Mouse (Mus musculus) myocyte (in vitro differentiated cells): ENCODE measurements around the gene Stn1. TPM values are rescaled to one million over a fixed set of nuclear protein-coding genes. Genes with fewer than 3 reads are reported as not detected.

ENCODE experiments used
- H3K27me3 ChIP-seq: one replicate; pipeline ENCODE4 v1.6.1; 2011; ENCODE audit not compliant: control insufficient read depth, insufficient read depth, insufficient read length
- H3K36me3 ChIP-seq: one replicate; pipeline ENCODE4 v1.6.1; 2011; ENCODE audit not compliant: control insufficient read depth, insufficient read depth
- H3K4me2 ChIP-seq: one replicate; pipeline ENCODE4 v1.6.1; 2011; ENCODE audit warnings: low read depth, control low read depth
- H3K4me3 ChIP-seq: one replicate; pipeline ENCODE4 v1.5.1; 2011; ENCODE audit warnings: mild to moderate bottlenecking, control low read depth, moderate library complexity
- H3K79me2 ChIP-seq: one replicate; pipeline ENCODE4 v1.6.1; 2011; ENCODE audit not compliant: control insufficient read depth, insufficient read depth
- H3ac ChIP-seq: one replicate; pipeline ENCODE4 v1.6.1; 2011; ENCODE audit not compliant: control insufficient read depth, insufficient read length
- CEBPB ChIP-seq: IDR thresholded peaks from 2 replicates; pipeline ENCODE4 v1.6.1; 2011; ENCODE audit warnings: mild to moderate bottlenecking, moderate library complexity; ENCODE audit not compliant: poor library complexity, insufficient read depth, severe bottlenecking
- E2F4 ChIP-seq: IDR thresholded peaks from one replicate; pipeline ENCODE4 v1.6.1; 2011; ENCODE audit warnings: mild to moderate bottlenecking, control low read depth, moderate library complexity; ENCODE audit not compliant: insufficient read depth
- MAX ChIP-seq: IDR thresholded peaks from one replicate; pipeline ENCODE4 v1.6.1; 2011; ENCODE audit warnings: low read depth, mild to moderate bottlenecking, control low read depth
- MYOD1 ChIP-seq, 3 experiments: IDR thresholded peaks; one replicate each; pipeline ENCODE4 v1.6.1; 2011; ENCODE audit warnings: control low read depth in 2 of 3, low read depth in 2 of 3, mild to moderate bottlenecking in 2 of 3, moderate library complexity in 1 of 3; ENCODE audit not compliant: insufficient read length in 2 of 3, control insufficient read depth in 1 of 3
- MYOG ChIP-seq, 3 experiments: IDR thresholded peaks; one replicate each; pipeline ENCODE4 v1.6.1; 2011; ENCODE audit warnings: control low read depth in 2 of 3, low read depth in 2 of 3, mild to moderate bottlenecking in 2 of 3; ENCODE audit not compliant: insufficient read length in 2 of 3, control insufficient read depth in 1 of 3, insufficient read depth in 1 of 3
- POLR2A ChIP-seq: IDR thresholded peaks from one replicate; pipeline ENCODE4 v1.6.1; 2011; ENCODE audit warnings: low read depth, mild to moderate bottlenecking, control low read depth, moderate library complexity; ENCODE audit not compliant: insufficient read length
- POLR2AphosphoS2 ChIP-seq: IDR thresholded peaks from one replicate; pipeline ENCODE4 v1.6.1; 2011; ENCODE audit warnings: low read depth, control low read depth; ENCODE audit not compliant: insufficient read length
- REST ChIP-seq: IDR thresholded peaks from one replicate; pipeline ENCODE4 v1.6.1; 2011; ENCODE audit warnings: mild to moderate bottlenecking, control low read depth, moderate library complexity; ENCODE audit not compliant: insufficient read depth, insufficient read length
- SRF ChIP-seq: IDR thresholded peaks from one replicate; pipeline ENCODE4 v1.6.1; 2011; ENCODE audit warnings: low read depth; ENCODE audit not compliant: control insufficient read depth, insufficient read length
- TCF12 ChIP-seq: IDR thresholded peaks from one replicate; pipeline ENCODE4 v1.6.1; 2011; ENCODE audit warnings: mild to moderate bottlenecking, control low read depth; ENCODE audit not compliant: poor library complexity, insufficient read depth, severe bottlenecking
- TCF3 ChIP-seq: IDR thresholded peaks from one replicate; pipeline ENCODE4 v1.6.1; 2011; ENCODE audit warnings: low read depth, control low read depth; ENCODE audit not compliant: insufficient read length
- USF1 ChIP-seq: IDR thresholded peaks from one replicate; pipeline ENCODE4 v1.6.1; 2011; ENCODE audit warnings: low read depth, mild to moderate bottlenecking, control low read depth, moderate library complexity
- polyA plus RNA-seq: library from polyadenylated mRNA; unstranded; fragments of >200 nt; fragmentation: generic; extraction: Trizol; gene quantifications from one replicate; pipeline ENCODE4 v1.2.1, GENCODE M21; 2012; ENCODE audit warnings: missing spikeins

The Stn1 gene
- polyA plus RNA-seq, 1 experiment = 43.9 TPM

GRCm38 (mm10) chr19:47536521-47537299, 597 bp downstream of the Stn1 start:
- Histone ChIP-seq H3K36me3 (no peaks in the 10 kb centered on the region), H3K4me2 (peak overlapping the region; percentile 99), H3ac (no peak overlapping the region), H3K4me3 (peak overlapping the region; percentile 58), H3K79me2 (no peaks in the 10 kb centered on the region), H3K27me3 (no peaks in the 10 kb centered on the region)
- TF ChIP-seq POLR2A (peak; percentile 87), E2F4 (peak; percentile 59), POLR2AphosphoS2 (peak; percentile 89), TCF3 (no peak), MYOG (IDR thresholded peaks at IDR 0.05; ENCODE audit: control insufficient read depth in 1 of 3, insufficient read depth in 1 of 3, insufficient read length in 2 of 3, low read depth in 2 of 3) (peak in 1 of 3 experiments; percentile 15), REST (no peak), USF1 (no peak)

GRCm38 (mm10) chr19:47534131-47534530, 3.2 kb downstream of the Stn1 start:
- Histone ChIP-seq H3K79me2 (no peaks in the 10 kb centered on the region), H3K36me3 (no peaks in the 10 kb centered on the region), H3K4me3 (no peak overlapping the region), H3ac (no peak overlapping the region), H3K4me2 (no peak overlapping the region), H3K27me3 (no peaks in the 10 kb centered on the region)
- TF ChIP-seq MYOG (IDR thresholded peaks at IDR 0.05; ENCODE audit: control insufficient read depth in 1 of 3, insufficient read depth in 1 of 3, insufficient read length in 2 of 3, low read depth in 2 of 3) (no peak), USF1 (no peak), REST (no peak), POLR2A (no peak)

- Histone ChIP-seq H3K4me2 (no peak overlapping the region), H3K27me3 (no peaks in the 10 kb centered on the region), H3ac (no peak overlapping the region), H3K79me2 (no peaks in the 10 kb centered on the region), H3K36me3 (peaks cover 3% of the 10 kb centered on the region), H3K4me3 (no peak overlapping the region)
- TF ChIP-seq SRF = no peak
- TF ChIP-seq E2F4 = no peak
- TF ChIP-seq REST = no peak
Observed at GRCm38 (mm10) chr19:47532449-47532848, 4.9 kb downstream of the Stn1 start.

GRCm38 (mm10) chr19:47531309-47531708, 6.0 kb downstream of the Stn1 start:
- H3ac ChIP-seq = no peak overlapping the region
- TF ChIP-seq TCF3 (no peak), REST (no peak)
- no peak overlapping the region for H3K4me3 ChIP-seq
- peaks cover 3% of the 10 kb centered on the region for H3K36me3 ChIP-seq
- no peak overlapping the region for H3K4me2 ChIP-seq
- H3K27me3 ChIP-seq = no peaks in the 10 kb centered on the region
- no peaks in the 10 kb centered on the region for H3K79me2 ChIP-seq

- TF ChIP-seq USF1 (no peak), POLR2A (no peak), MAX (no peak), SRF (no peak), MYOD1 (IDR thresholded peaks at IDR 0.05; ENCODE audit: control insufficient read depth in 1 of 3, insufficient read length in 2 of 3, low read depth in 2 of 3) (peak in 1 of 3 experiments; percentile 55), CEBPB (no peak), TCF3 (no peak), REST (no peak)
- H3ac ChIP-seq = no peak overlapping the region
- H3K79me2 ChIP-seq = no peaks in the 10 kb centered on the region
- no peak overlapping the region for H3K4me2 ChIP-seq
- H3K27me3 ChIP-seq = no peaks in the 10 kb centered on the region
- no peak overlapping the region for H3K4me3 ChIP-seq
- H3K36me3 ChIP-seq = peaks cover 25% of the 10 kb centered on the region
Observed at GRCm38 (mm10) chr19:47526239-47526986, 10.9 kb downstream of the Stn1 start.

- TF ChIP-seq POLR2A (no peak), POLR2AphosphoS2 (no peak), USF1 (no peak), CEBPB (no peak), SRF (no peak), MYOD1 (IDR thresholded peaks at IDR 0.05; ENCODE audit: control insufficient read depth in 1 of 3, insufficient read length in 2 of 3, low read depth in 2 of 3) (no peak), E2F4 (no peak), MYOG (IDR thresholded peaks at IDR 0.05; ENCODE audit: control insufficient read depth in 1 of 3, insufficient read depth in 1 of 3, insufficient read length in 2 of 3, low read depth in 2 of 3) (no peak), TCF12 (no peak), TCF3 (no peak), REST (no peak), MAX (no peak)
- H3ac ChIP-seq = no peak overlapping the region
- no peaks in the 10 kb centered on the region for H3K27me3 ChIP-seq
- H3K4me3 ChIP-seq = no peak overlapping the region
- no peak overlapping the region for H3K4me2 ChIP-seq
- H3K79me2 ChIP-seq = no peaks in the 10 kb centered on the region
- H3K36me3 ChIP-seq = peaks cover 25% of the 10 kb centered on the region
Observed at GRCm38 (mm10) chr19:47524905-47525304, 12.4 kb downstream of the Stn1 start.
